Mouse (Mus musculus) cerebellum, adult 11 months (tissue): ENCODE measurements around the gene Pnpla3.
"Not testable (repeated sequence)": the region's sequence is repeated elsewhere in the genome, so short reads cannot be mapped to it uniquely, and the experiment has no call there.

Source experiments
- DNase-seq: peaks from one replicate; pipeline ENCODE4 v3.0.0; 2022

Pnpla3 gene

DNA sequence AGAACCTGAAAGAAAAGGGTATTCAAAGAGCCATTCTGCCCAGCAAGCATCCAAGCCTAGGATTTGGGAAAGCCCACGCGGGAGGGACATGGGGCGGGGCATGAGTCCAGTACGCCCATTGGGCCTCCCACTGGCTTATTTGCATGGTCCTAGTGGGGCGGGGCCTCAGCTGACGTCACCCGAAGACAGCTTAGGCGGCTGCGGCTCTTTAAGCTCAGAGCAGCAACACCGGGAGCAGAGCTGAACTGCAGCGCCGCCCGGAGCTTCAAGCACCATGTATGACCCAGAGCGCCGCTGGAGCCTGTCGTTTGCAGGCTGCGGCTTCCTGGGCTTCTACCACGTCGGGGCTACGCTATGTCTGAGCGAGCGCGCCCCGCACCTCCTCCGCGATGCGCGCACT lies at the start of gene Pnpla3:
Pnpla3 (plus strand) TSS at position 238 of the 400 bp plus-strand sequence.
- peak; percentile 97 for DNase-seq

DNA sequence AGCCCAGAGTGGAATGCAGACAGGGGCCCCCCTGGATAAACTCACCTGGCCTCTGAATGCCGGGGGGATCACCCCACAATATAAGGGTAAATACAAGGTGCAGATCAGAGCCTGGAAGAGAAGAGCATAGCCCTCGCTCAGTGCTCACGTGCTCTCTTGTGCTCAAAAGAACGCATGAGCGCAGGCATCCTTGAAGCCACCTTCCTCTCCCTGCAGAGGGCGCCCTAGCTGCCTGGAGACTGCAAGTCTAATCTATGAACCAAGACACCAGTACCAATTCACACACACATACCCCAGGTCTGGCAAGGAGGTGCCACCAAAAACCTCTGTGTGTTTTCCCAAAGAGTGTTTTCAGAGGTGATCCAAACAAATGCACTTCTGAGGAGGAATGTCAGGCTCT lies 47.0 kb upstream of the Pnpla3 start:
- DNase-seq, result no peak

DNA sequence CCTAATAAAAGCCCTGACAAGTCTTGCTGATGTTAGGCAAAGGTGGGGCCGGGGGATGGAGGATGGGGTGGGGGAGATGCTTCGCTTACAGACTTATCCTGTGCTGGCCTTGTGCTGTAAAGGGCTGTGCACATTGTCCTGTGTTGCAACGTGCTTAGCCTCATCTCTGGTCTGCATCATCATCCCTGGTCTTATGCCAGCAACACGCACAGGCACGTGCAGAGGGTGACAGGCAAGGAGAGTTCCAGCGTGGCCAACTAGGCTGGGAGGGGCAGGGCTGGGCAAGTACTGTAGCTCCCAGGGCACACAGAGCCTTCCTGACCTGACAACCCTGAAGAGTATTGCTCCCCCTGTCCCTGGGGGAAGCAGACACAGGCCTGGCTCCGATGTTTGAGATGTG lies 46.6 kb upstream of the Pnpla3 start:
- no peak for DNase-seq

DNA sequence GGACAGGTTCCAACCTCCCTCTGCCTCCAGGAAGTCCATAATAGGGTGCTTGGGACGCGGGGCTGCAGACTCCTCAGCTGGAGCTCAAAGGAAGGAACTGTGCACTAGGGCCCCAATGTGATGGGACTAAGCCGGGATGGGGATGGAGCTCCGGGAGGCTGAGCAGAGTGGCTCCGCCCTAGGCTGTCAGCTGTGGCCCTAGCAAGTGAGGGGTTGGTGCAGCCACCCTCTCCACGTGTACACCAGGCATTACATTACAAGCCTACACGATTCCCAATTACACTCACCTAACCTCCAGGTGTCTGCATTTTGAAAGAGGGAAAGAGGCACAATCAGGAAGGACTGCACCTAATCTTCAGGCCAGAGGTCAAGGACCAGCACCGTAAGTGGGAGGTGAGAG lies 44.6 kb upstream of the Pnpla3 start, which contains the start of gene Pnpla5:
Pnpla5 (minus strand) TSS at position 101 of the 400 bp plus-strand sequence.
- DNase-seq, result no peak

DNA sequence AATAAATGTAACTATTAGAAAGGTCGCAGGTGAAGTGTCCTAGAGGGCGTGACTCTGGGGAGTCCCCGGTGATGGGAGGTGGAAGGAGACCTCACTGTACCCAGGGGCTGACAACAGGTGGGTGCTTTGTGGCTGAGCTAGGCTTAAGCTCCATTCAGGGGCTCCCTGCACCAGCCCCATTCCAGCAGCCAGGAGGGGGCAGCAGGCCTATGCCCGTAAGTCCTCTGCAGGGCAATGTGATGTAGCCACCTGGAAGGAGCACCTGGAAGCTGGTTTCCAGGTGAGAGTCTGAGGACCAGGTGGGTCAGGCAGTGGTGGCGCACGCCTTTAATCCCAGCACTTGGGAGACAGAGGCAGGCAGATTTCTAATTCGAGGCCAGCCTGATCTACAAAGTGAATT lies 43.6 kb upstream of the Pnpla3 start:
- no peak for DNase-seq

DNA sequence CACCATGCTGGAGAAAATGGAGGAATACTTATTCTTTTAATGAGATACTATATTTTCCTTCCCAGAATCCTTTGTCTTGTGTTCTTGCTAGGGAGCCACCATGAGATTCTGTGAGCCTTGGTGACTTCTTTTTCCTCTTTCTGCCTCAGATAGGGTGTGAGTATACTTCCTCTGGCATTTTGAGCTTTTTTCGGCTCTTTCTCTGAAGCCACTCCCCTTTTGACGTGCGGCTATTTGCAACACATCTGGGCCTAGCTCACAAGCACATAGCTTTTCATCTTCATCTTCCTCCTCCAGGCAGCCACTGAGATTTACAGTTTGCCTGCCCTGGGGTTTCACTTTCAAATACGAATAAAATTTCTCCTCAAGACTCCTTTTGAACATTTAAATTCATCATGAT lies 41.2 kb upstream of the Pnpla3 start:
- DNase-seq, result no peak

DNA sequence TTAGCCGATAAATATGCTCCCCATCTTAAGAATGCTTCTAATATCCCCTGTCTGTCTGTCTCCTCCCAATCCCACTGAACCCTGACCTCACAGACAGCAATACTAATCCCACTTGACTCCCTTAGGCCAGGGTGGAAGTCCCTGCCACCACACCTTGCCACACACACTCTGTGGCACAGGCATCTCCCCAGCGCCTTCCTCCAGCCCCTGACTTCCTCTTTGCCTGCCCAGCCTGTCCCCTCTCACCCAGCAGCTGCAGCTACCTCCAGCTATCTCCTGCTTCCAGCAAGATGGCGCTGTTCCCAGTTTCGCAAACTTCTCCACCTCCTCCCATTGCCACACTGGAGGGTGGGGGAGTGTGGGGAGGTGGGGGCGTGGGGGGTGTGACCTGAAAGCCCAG lies 40.8 kb upstream of the Pnpla3 start:
- DNase-seq, result no peak

DNA sequence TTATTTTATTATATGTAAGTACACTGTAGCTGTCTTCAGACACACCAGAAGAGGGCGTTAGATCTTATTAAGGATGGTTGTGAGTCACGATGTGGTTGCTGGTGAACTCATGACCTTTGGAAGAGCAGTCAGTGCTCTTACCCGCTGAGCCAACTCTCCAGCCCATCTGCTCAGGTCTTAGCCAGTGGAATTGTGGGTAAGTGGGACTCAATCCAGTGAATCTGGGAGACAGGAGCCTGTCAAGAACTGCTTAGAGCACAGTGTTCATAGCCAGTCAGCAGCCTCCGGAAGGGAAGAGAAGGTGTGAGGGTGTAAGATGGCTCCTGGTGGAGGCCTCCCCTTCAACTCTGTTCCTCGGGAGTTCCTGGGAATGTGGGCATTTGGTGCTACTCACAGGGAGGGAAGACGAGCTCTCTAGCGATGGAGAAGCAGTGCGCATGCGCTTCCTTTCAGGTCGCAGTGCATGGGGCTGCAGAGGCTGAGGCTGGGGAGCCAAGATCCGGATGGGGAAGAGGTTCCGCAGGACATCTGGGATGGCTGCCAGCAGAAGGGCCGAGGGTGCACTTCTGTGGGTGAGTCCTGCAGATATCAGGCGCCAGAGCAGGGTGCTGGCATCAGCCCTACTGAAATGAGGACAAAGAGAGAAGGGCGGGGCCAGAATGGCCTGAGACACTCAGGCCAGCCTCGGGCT lies 36.4 kb upstream of the Pnpla3 start:
- DNase-seq, result peak; percentile 70

DNA sequence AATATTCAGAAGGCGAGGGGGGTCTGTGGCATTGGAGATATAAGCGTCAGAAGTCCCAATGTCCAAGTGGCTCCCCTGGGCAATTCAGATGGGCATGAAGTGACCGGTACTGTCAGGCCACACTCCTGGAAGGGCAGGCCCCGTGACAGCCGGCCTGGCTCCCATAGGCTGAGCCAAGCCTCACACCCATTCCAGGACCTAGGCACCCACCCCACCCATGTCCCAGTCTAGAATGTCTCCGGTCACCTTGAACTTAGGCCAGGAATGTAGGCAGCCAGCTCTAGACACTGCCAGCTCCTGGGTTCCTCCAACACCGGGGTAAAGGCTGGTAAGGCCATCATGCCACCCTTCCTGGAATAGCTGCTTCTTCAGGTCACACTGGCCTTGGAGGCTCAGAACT lies 35.7 kb upstream of the Pnpla3 start:
- peak; percentile 29 for DNase-seq

DNA sequence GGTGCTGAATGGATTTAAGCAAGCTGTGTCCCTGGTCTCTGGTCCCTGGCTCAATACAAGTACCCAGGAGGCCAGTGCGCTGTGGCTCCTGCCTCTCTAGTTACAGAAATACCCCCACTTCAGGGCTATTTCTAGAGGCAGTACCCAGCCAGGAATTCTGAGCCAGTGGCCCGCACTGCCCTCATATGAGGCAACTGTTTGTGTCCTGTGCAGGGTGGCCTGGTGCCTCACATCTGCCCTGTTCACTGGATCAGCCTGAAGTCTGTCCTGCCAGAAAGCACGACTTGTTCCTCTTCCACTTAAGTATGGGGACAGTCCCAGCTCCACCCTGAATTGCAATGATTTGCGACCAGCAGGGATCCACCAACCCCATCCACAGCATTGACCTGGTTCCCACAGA lies 34.2 kb upstream of the Pnpla3 start:
- DNase-seq, result no peak

DNA sequence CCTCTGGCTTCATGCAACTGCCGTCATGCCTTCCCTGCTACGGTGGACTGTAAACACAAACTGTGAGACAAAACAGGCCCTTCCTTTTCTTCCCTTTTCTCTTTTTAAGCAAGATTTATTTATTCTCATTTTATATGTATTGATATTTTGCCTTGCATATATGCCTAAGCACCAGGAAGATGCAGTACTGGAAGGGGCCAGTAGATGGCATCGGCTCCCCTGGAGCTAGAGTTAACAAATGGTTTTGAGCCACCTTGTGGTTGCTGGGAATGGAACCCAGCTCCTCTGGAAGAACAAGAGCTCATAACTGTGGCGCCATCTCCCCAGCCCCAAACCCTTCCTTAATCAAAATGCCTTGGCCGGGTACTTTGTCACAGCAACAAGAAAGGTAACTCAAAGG lies 32.2 kb upstream of the Pnpla3 start:
- no peak for DNase-seq

DNA sequence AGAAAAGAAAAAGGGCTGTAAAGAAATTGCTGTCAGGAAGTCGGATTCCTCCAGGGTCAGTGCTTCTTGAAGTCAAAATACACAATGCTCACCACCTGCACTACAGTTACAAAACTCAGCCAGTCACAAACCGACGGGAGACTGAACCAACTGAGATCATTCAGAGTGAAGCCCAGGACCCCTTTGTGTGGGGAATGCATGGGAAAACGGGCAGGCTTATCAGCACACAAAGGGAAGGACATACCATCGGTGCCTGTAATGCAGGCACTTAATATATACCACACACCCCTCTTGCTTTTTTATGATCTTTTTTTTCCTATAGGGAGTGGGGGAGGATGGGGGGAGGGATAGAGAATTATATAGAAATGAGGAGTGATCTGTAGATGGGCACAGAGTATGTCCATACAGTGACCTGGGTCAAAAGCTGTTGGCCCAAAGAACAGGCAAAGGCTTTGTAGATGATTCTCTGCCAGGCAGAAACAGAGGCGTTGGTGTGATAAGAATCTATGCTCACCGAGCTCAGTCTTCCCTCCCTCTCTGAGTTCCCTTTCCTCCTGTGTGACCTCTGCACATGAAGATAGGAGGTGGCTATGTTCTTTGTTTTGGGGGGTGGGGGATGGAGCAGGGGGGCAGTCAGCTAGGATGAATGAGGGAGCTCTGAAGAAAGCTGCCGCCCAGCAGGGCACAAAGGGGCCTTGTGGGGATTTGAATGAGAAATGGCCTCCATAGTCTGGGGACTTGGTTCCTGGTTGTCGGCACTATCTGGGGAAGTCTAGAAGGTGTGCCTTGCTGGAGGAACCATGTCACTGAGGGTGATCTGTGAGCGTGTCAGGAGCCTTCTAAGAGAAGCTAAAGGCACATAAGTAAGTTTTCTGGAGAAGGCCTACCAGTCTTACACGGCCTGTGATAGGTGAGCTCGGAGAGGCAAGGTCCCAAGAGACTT lies 30.9 kb upstream of the Pnpla3 start:
- no peak for DNase-seq

DNA sequence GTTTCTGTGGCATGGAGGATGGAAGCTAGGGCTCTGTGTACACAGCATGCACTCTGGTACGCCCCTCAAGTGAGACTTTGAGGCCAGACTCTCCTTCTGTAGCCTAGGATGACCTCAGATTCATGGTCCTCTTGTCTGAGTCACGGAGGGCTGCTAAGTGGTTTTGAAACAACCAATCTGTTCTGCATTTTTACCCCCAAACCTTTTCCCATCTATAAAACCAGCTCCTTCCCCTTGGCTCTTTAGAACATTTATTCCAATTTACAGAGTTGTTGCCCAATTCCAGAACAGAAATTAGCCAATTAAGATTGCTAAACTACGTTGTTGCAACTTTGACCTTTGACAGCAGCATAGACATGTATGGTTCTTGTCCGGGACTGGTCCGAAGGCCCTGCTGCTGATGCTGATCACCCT lies 28.0 kb upstream of the Pnpla3 start:
- no peak for DNase-seq

DNA sequence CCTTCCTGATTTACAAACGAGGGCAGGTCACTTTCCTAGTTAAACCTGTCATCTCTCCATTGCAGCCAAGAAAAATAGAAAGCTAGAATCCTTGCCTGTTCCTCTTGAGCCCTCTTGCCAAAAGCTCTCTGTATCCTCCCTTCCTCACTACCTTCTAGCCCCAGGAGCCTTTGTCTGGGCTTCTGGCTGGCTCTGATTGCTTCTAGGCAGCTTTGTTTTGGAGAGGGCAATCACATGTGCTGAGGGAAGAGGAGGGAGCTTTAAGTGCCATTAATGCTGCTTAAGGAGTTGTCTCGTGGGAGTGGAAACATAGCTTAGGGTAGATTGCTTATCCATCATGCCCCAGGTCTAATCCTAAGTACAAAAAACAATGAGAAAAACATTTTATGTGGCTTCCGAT lies 27.5 kb upstream of the Pnpla3 start:
- DNase-seq, result no peak

DNA sequence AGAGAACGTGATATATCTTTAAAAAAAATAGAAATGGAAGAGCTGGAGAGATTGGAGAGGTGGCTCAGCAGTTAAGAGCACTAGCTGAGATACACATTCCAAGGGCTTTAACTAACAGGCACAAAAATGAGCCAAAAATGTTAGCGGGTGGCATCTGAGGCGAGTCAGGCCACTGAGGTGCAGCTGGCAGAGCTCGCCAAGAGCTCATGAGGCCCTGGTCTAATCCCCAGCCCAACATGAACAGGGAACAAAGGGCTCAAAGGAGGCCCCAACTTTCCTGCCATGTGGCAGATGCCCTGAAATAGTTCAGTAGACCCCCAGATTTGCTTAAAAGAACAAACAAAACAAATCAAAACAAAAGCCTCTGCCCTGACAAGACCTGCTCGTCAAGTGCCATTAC lies 26.7 kb upstream of the Pnpla3 start:
- DNase-seq, result no peak

DNA sequence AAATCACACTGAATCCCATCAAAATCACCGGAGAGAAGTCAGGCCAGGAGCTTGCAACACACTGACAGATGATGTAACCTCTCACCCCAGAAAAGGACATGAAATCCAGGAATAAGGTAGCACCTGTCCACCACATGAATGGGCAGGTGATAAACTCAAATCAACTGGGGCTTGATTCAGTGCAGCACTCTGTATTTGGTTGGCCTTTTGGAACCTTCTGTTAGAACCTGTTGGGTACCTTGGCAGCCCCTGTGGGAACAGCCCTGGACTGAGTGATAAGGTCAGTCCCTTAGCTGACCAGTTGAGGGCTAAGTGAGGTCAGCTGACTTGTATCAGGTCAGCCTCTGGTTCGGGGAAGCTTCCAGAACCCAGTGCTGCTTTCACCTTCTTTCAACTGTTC lies 11.5 kb upstream of the Pnpla3 start:
- DNase-seq, result no peak

DNA sequence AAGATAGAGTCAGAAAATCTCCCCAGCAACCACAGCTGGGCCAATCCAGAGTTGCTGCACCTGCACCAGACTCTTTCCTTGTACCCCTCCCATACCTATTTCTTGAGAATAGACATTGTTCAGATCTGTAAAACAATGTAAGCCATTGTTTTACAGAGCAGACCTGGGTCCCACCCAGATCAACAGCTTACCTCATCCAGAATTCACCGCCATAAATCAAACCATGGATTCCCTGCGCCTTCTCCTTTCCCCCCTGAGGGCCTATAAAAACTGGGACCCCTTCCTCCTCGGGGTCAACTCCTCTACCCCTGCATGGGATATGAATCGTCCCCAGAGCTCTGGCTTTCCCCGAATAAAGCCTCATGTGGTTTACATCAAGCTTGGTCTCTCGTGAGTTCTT lies 10.1 kb upstream of the Pnpla3 start:
- DNase-seq, result not testable (repeated sequence)

DNA sequence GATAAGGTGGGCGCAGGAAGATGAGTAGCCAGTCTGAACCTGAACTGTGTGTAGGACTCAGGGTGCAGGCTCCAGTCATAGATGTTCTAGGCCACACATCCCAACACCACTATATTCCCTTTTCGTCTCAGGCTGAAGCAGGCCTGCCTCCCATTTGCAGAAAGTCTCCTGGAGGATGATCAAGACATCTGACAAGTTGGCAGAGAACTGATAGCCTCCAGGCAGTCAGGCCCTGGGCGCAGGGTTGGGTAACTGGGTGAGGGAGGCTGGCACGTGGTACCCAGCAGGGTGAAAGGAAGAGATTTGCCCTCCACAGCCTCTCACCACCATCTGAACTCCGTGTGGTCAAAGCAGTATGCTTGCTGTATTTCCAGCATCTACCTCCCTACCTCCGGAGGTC lies 5.8 kb upstream of the Pnpla3 start:
- DNase-seq, result no peak

DNA sequence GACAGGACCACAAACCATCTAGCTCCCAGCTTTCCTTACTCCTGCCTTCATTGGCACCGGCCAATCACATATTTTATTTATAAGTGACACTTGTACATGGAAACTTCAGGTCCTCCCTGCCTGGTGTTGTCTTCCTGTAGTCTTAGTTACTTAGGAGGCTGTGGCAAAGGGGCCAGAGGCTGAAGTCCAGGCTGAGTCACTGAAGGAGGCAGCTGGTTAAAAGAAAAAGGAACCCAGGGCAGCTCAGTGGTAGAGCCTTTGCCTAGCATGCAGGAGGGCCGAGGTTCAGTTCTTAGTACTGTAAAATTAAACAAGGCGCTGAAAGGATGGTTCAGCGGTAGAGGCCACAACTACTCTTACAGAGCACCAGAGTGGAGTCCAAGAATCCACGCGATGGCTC lies 819 bp upstream of the Pnpla3 start:
- DNase-seq, result peak; percentile 21

DNA sequence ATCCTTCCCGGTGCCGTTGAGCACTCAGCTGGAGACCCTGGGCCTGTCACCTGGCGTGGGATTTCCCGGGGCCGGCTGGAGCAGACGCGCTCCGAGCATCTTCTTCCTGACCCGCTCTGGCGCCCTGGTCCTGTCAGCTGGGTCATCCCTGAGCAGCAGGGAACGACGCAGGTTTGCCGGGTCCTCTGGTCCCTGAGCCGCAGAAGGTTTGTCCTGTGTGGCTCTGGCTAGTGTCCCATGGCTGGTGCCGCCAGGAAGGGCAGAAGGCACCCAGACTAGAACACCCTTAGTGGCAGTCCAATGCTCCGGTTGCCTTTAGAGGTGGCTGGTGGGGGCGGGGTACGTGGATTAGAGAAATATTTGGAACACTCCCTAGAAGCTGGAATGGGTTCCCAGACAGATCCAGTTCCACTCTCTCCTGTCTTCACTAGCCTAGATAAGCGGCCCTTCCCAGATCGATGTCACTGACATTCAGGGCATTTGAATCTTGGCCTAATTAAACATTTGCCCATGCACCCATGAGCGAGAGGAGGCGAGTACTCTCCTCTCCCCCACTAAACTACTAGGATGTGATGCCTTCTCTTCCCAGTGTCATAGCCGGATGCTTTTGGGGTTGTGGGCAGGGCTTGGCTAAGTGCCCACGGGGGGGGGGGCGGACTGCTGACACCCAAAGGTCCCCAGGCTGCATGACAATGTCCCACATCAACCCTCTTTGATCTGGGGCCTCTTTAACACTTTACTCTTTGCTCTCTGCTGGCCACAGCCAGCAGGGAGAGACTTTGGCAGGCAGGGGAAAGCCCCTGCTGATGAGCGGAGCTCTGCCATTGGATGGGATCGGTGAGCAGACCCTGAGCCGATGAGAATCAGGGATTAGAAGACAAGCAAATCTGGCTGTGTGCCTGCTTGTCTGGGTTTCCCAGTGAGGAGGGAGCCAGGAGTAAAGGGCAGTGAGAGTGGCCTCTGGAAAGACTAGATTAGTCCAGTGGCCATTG lies 829 bp downstream of the Pnpla3 start:
- peak; percentile 60 for DNase-seq

DNA sequence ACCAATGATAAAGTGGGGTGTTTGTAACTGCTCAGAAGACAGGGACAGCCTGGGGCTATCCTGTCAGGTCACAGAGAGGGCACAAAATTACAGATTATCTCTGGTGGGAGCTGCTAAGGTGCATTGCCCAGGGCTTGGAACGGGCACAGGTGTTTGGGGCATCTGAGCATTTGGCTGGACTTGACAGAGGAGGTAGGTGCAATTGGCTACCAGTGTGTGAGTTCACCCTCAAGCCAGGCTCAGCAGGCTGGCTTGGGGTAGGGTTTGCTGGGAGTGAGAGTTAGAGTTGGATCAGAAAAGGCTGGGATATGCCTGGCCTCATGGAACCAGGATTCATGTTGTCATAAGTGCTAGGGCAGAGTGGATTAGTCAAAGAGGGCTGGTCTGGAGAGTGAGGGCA lies 1.9 kb downstream of the Pnpla3 start:
- DNase-seq, result no peak

DNA sequence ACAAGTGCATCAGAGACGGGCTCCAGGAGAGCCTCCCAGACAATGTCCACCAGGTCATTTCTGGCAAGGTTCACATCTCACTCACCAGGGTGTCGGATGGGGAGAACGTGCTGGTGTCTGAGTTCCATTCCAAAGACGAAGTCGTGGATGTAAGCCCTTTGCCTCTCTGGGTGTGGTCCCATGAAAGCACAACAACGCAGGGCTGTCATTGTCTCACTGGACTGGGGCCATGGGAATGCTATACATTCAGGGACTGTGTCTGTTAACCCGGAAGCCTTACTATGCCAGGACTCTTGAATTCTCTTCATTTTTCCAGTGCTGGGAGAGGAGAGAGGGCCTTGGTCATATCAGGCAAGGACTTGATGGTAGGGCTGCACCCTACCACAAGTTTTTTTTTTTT lies 3.5 kb downstream of the Pnpla3 start:
- no peak for DNase-seq

DNA sequence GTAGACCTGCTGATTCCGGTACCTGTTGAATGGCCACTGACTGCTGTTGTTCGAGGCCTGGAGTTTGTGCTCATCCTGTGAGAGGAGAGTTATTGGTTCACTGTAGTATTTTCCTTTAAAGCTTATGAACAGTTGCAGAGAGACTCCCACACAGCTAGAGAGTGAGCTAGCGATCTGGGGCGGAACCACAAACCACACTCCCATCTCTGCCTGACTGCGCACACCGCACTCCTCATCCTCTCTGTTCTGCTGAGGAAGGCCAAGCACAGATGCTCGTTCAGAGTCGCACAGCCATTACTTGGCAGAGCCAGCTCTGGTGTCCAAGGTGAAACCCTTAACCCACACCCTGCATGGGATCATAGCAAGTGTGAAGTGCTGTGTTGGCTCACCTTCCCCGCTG lies 11.1 kb downstream of the Pnpla3 start:
- no peak for DNase-seq
